Mouse (Mus musculus) limb, embryonic 14.5 days (tissue): ENCODE results near the gene Acta2. TPM values are rescaled to one million over a fixed set of nuclear protein-coding genes. Genes with fewer than 3 reads are reported as not detected.
A peak's percentile ranks its signal among the peaks of the same experiment; 100 is the strongest.

Experiments used
- ATAC-seq: fragments of 200-750 bp; cut with Nextera tagmentation; 2 replicates; pipeline ENCODE4 v1.8.0; 2017; ENCODE audit warnings: low read depth, moderate number of reproducible peaks, moderate TSS enrichment; ENCODE audit not compliant: low FRiP score
- DNase-seq: peaks from one replicate; pipeline ENCODE4 v3.0.0-alpha.2; 2015; ENCODE audit warnings: low spot score
- H3K27ac ChIP-seq: fragments of 300-500 bp; sonication (generic); replicated peaks from 2 replicates; pipeline ENCODE4 v1.5.1; 2014; ENCODE audit warnings: low read depth, mild to moderate bottlenecking, low read length, moderate library complexity, mixed read lengths
- H3K27me3 ChIP-seq: fragments of 300-500 bp; sonication (generic); 2 replicates; pipeline ENCODE4 v1.6.1; 2014; ENCODE audit warnings: low read length, mixed read lengths; ENCODE audit not compliant: control insufficient read depth, insufficient read depth
- H3K36me3 ChIP-seq: fragments of 300-500 bp; sonication (generic); 2 replicates; pipeline ENCODE4 v1.6.1; 2014; ENCODE audit warnings: mild to moderate bottlenecking, low read length, moderate library complexity, mixed read lengths; ENCODE audit not compliant: control insufficient read depth, insufficient read depth
- H3K4me1 ChIP-seq: fragments of 300-500 bp; sonication (generic); 2 replicates; pipeline ENCODE4 v1.6.1; 2014; ENCODE audit warnings: antibody characterized with exemption, low read length, mixed read lengths; ENCODE audit not compliant: control insufficient read depth, insufficient read depth
- H3K4me2 ChIP-seq: fragments of 300-500 bp; sonication (generic); replicated peaks from 2 replicates; pipeline ENCODE4 v1.6.1; 2014; ENCODE audit warnings: low read depth, mild to moderate bottlenecking, low read length, moderate library complexity; ENCODE audit not compliant: severe bottlenecking
- H3K4me3 ChIP-seq: fragments of 300-500 bp; sonication (generic); replicated peaks from 2 replicates; pipeline ENCODE4 v1.5.1; 2014; ENCODE audit warnings: low read length
- H3K9ac ChIP-seq: fragments of 300-500 bp; sonication (generic); 2 replicates; pipeline ENCODE4 v1.6.1; 2014; ENCODE audit warnings: mild to moderate bottlenecking, low read depth, low read length, moderate library complexity; ENCODE audit not compliant: severe bottlenecking
- H3K9me3 ChIP-seq: fragments of 300-500 bp; sonication (generic); 2 replicates; pipeline ENCODE4 v1.6.1; 2016; ENCODE audit warnings: low read length; ENCODE audit not compliant: control insufficient read depth
- POLR2A ChIP-seq: fragments of 200-500 bp; IDR thresholded peaks from 2 replicates; pipeline ENCODE4 v1.8.0; 2012; ENCODE audit warnings: inconsistent platforms, mild to moderate bottlenecking, moderate library complexity, borderline replicate concordance; ENCODE audit not compliant: insufficient read depth, insufficient read length; ENCODE audit errors: extremely low read depth
- WGBS: fragments of 180-500 bp; shearing (Covaris S2); extraction: QIAGEN DNeasy Blood & Tissue Kit; methylation state at CpG from one replicate; pipeline ENCODE4 v1.1.7; 2014; 5-methylcytosine and 5-hydroxymethylcytosine counted together
- polyA plus RNA-seq, 2 experiments: library from polyadenylated mRNA; depleted of rRNA in 1 of 2; stranded (reverse) in 1 of 2; unstranded in 1 of 2; fragments of >200 nt; fragmentation: Nextera tagmentation in 1 of 2; extraction: Ambion mirVana in 1 of 2; gene quantifications; 2 replicates each; pipeline versions ENCODE4 v1.2.1 to v1.2.3; 2012 to 2014

Gene Acta2
- polyA plus RNA-seq, 2 experiments: 290 to 313 TPM

DNA sequence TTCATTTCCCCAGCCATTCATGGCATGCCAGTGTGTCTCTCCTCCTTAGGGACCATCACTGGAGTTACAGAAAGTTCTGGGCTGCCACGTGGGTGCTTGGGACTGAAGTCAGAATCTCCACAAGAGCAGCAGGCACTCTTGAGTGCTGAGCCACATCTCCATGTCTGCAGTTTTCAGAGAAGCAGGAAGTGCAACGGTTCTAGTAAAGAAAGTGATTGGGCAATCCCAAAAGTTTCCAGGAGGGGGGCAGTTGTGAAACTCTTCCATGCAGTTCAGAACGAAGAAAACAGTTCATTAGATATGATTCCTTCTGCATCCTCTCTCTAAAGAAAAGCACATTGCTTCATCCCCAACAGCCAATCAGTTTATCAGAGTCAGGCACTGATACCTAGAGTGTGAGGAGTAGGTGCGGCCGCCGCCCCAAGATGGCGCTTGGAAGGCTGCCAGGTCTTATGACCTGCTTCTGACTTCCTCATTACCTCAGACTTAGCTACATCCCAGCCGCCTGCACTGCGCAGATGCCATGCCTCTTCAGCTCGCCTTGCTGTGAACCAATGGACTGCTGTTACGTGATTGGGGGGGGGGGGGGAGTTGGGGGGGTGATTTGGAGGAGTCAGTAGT lies 14.8 kb upstream of the Acta2 start:
- Histone ChIP-seq H3K4me2 (no peak overlapping the region), H3K27ac (no peak overlapping the region), H3K4me3 (no peak overlapping the region), H3K27me3 (no peaks in the 10 kb centered on the region), H3K9me3 (no peaks in the 10 kb centered on the region), H3K9ac (no peak overlapping the region), H3K36me3 (no peaks in the 10 kb centered on the region), H3K4me1 (no peaks in the 10 kb centered on the region)
- ATAC-seq (no peak), DNase-seq (no peak)
- WGBS: 88% methylated on average over 11 of the region's 11 CpGs
- no peak for TF ChIP-seq POLR2A

DNA sequence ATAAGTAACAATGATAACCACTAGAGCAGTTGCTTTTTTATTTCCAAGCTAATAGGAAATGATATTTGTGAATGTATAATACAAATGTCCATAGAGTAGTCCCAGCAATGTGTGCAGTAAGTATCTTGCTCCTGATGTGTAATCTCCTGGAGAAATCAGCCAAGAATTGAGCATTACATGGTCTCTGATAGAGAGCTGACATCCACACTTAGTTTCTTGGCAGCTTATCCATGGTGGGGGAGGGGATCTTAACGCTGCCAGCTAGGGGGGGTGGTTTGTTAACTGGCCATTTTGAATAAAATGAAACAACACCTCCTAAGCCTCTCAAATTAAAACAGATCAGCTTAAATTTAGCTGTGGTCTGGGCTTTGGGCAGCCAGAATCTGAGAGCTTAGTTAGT lies 13.6 kb upstream of the Acta2 start:
- no peak overlapping the region for H3K4me3 ChIP-seq
- no peak overlapping the region for H3K27ac ChIP-seq
- H3K27me3 ChIP-seq: no peaks in the 10 kb centered on the region
- no peak overlapping the region for H3K4me2 ChIP-seq
- no peak for TF ChIP-seq POLR2A
- H3K9ac ChIP-seq: no peak overlapping the region
- 50% methylated on average over 1 of the region's 1 CpGs for WGBS
- H3K36me3 ChIP-seq: no peaks in the 10 kb centered on the region
- DNase-seq: no peak
- no peak for ATAC-seq
- no peaks in the 10 kb centered on the region for H3K4me1 ChIP-seq
- H3K9me3 ChIP-seq: no peaks in the 10 kb centered on the region

DNA sequence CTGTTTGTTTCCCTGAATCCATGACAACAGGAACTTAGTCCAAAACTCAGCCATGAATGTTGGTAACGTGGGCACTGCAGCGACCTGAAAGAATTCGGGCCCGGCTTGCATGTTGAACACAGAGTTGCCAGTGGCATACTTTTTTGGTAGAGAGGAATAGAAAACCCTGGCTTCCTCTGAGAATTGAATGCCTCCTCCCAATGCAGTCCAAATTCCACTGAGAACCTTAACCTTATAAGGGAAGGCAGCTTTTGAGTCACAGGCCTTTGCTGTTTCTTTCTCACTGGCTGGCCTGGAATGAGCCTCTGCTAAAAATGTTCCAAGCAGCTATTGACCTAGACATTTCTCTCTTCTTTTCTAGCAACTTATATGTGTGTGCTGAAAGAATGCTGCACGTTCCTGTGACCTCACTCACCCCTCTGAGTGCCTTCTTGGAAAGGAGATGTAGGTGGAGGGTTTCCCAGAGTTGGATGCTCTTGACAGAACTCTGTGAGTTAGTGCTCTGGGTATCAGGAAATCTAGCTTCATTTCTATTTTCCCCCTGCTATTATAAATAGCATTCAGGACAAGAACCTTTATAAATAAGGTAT lies 10.3 kb upstream of the Acta2 start:
- H3K27ac ChIP-seq: no peak overlapping the region
- ATAC-seq (no peak), DNase-seq (no peak)

DNA sequence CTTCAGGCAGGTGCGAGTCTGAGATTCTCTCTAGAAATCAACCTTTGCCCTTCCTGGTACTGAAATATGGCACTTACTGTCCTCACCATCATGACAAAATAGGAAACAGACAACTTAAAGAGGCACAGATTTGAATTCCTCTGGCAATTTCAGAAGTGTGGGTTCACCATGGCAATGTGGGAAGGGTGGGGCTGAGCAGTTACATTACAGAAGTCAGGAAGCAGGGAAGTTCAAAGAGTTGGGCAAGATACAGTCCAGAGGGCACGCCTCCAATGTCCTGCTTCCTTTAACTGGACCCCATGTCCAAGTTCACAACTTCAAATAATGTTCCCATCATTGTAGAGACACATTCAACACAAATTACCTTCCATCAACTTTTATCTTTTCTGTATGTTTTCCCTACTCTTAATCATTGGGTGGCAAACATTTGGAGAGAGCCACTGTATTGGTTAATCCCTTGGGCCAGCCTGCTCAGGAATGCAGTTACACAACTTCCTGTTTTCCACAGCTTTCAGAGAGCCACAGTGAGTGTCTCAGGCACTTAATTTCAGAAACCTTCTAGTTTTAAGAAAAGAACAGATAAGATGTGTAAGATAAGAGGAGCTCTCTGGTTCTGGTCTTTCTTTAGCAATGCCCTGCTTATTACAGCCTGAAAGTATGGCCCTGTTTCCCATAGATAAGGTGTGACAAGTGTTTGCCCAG lies 7.0 kb upstream of the Acta2 start:
- no peak for DNase-seq
- no peak for TF ChIP-seq POLR2A
- Histone ChIP-seq H3K9ac (no peak overlapping the region), H3K36me3 (no peaks in the 10 kb centered on the region), H3K4me1 (no peaks in the 10 kb centered on the region), H3K27ac (no peak overlapping the region), H3K4me3 (no peak overlapping the region), H3K4me2 (no peak overlapping the region), H3K9me3 (no peaks in the 10 kb centered on the region), H3K27me3 (no peaks in the 10 kb centered on the region)
- 81% methylated on average over 2 of the region's 2 CpGs for WGBS
- ATAC-seq: no peak

More for the DNA sequence above, 10.3 kb upstream of the Acta2 start:
- no peak overlapping the region for H3K4me2 ChIP-seq
- no peak for TF ChIP-seq POLR2A
- H3K9me3 ChIP-seq: no peaks in the 10 kb centered on the region
- H3K4me1 ChIP-seq: no peaks in the 10 kb centered on the region
- no peaks in the 10 kb centered on the region for H3K27me3 ChIP-seq
- no peak overlapping the region for H3K4me3 ChIP-seq
- no peak overlapping the region for H3K9ac ChIP-seq
- H3K36me3 ChIP-seq: no peaks in the 10 kb centered on the region
- WGBS: 66% methylated on average over 5 of the region's 5 CpGs

DNA sequence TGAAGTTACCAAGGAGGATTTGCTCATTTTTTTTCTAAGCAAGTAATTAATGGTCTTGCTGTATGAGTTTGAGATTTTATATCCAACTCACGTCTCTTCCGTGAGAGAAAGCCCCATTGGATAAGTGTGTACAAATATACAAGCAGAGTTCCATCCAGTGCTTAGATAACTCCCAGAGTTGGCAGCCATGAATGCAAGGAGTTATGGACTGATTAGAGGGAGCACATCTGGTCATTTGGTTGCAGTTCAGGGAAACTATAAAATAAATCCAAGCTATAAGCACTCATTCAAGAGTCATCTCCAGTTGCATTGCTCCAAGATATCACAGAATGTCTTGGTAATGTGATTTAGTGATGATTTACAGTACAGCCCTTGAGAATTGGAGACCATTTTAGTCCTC lies 1.5 kb upstream of the Acta2 start:
- Histone ChIP-seq H3K4me3 (no peak overlapping the region), H3K4me2 (no peak overlapping the region), H3K9ac (no peak overlapping the region), H3K4me1 (peaks cover 4% of the 10 kb centered on the region; the same call in 1 of the 2 replicates), H3K27ac (no peak overlapping the region), H3K36me3 (no peaks in the 10 kb centered on the region), H3K9me3 (no peaks in the 10 kb centered on the region), H3K27me3 (no peaks in the 10 kb centered on the region)
- WGBS: 84% methylated on average over 2 of the region's 2 CpGs
- no peak for TF ChIP-seq POLR2A
- ATAC-seq (no peak), DNase-seq (peak; percentile 41)
